Comparison of ENCODE assay signal across 9 mouse cellular contexts in the genomic region with DNA sequence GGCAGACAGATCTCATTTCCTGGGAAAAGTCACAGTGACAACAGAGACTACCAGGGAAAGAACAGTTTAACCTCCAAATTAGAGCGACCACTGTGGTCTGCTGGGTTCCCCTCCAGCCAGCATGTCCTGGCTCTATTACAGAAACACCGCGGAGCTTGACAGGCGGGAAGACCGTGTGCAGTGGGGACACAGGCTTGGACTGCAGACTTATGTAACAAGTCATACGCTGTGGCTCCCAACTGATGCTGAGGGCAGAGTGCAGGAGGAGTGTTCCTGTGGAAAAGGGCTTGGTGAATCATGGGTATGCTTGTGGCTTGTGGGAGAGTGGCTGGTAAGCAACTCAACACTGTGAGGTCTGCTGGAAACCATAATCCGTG.
DNase-seq lines count a peak whose midpoint lies in the region; ATAC-seq and TF ChIP-seq lines count a peak whose summit lies in the region.
"Had no signal": no experiment of that assay in that cellular context is flagged by ENCODE, and none has a peak within 500 bp of the region (broad histone marks: within the 10 kb centered on the region; RNA-seq: fewer than 3 reads in every experiment).

No protein-coding gene starts in this region.

- TF ChIP-seq CTCF in intestine, postnatal 0 days (IDR thresholded peaks at IDR 0.05; ENCODE audit: low read depth) = no peak

- peak overlapping the region; percentile 84 for H3K27ac ChIP-seq in intestine, embryonic 14.5 days (ENCODE audit: low read depth)
- H3K27ac ChIP-seq in intestine, postnatal 0 days (ENCODE audit: low read depth, low read length) = no peak overlapping the region
- H3K27ac ChIP-seq in hindbrain, embryonic 14.5 days = no peak overlapping the region
- H3K27ac ChIP-seq in midbrain, embryonic 10.5 days (replicated peaks) = peak overlapping the region; percentile 67

- H3K27me3 ChIP-seq in intestine, embryonic 14.5 days (replicated peaks; ENCODE audit: control insufficient read depth, insufficient read depth, low read length) = no peaks in the 10 kb centered on the region
- H3K27me3 ChIP-seq in intestine, postnatal 0 days (replicated peaks; ENCODE audit: control insufficient read depth, insufficient read depth, low read length) = no peaks in the 10 kb centered on the region
- H3K27me3 ChIP-seq in hindbrain, embryonic 14.5 days (ENCODE audit: control insufficient read depth, insufficient read depth, low read length) = no peaks in the 10 kb centered on the region
- H3K27me3 ChIP-seq in midbrain, embryonic 10.5 days (ENCODE audit: low read depth, poor library complexity, severe bottlenecking) = no peaks in the 10 kb centered on the region

- H3K4me3 ChIP-seq in intestine, embryonic 14.5 days (ENCODE audit: low read depth, low read length) = no peak overlapping the region
- H3K4me3 ChIP-seq in intestine, postnatal 0 days (ENCODE audit: low read depth, low read length) = no peak overlapping the region
- no peak overlapping the region for H3K4me3 ChIP-seq in hindbrain, embryonic 14.5 days (replicated peaks; ENCODE audit: low read length)
- no peak overlapping the region for H3K4me3 ChIP-seq in midbrain, embryonic 10.5 days

- 52% methylated on average over 7 of the region's 7 CpGs for WGBS in intestine, embryonic 14.5 days
- 61% methylated on average over 7 of the region's 7 CpGs for WGBS in intestine, postnatal 0 days
- WGBS in hindbrain, embryonic 14.5 days = 55% methylated on average over 7 of the region's 7 CpGs
- WGBS in midbrain, embryonic 10.5 days = 69% methylated on average over 7 of the region's 7 CpGs

- H3K9me3 ChIP-seq in intestine, embryonic 14.5 days (ENCODE audit: control insufficient read depth, low read length) = no peaks in the 10 kb centered on the region
- H3K9me3 ChIP-seq in intestine, postnatal 0 days (ENCODE audit: control insufficient read depth) = no peaks in the 10 kb centered on the region
- no peaks in the 10 kb centered on the region for H3K9me3 ChIP-seq in hindbrain, embryonic 14.5 days (ENCODE audit: control insufficient read depth, low read length)
- no peaks in the 10 kb centered on the region for H3K9me3 ChIP-seq in midbrain, embryonic 10.5 days (replicated peaks)

- H3K9ac ChIP-seq in intestine, embryonic 14.5 days (ENCODE audit: low read length) = no peak overlapping the region
- no peak overlapping the region for H3K9ac ChIP-seq in intestine, postnatal 0 days (ENCODE audit: low read depth, low read length)
- no peak overlapping the region for H3K9ac ChIP-seq in hindbrain, embryonic 14.5 days

- H3K4me2 ChIP-seq in intestine, embryonic 14.5 days (ENCODE audit: low read length) = no peak overlapping the region
- H3K4me2 ChIP-seq in intestine, postnatal 0 days (replicated peaks; ENCODE audit: low read depth) = no peak overlapping the region
- H3K4me2 ChIP-seq in hindbrain, embryonic 14.5 days (replicated peaks) = no peak overlapping the region

- peaks cover 8% of the 10 kb centered on the region; the same call in 1 of the 2 replicates for H3K4me1 ChIP-seq in intestine, embryonic 14.5 days (replicated peaks; ENCODE audit: control insufficient read depth, insufficient read depth, low read length)
- no peaks in the 10 kb centered on the region for H3K4me1 ChIP-seq in intestine, postnatal 0 days (replicated peaks; ENCODE audit: control insufficient read depth, insufficient read depth, low read length)
- peaks cover 19% of the 10 kb centered on the region for H3K4me1 ChIP-seq in hindbrain, embryonic 14.5 days (replicated peaks; ENCODE audit: control insufficient read depth, insufficient read depth, low read length)
- peaks cover 21% of the 10 kb centered on the region for H3K4me1 ChIP-seq in midbrain, embryonic 10.5 days

- H3K36me3 ChIP-seq in intestine, embryonic 14.5 days (ENCODE audit: control insufficient read depth, insufficient read depth, low read length) = no peaks in the 10 kb centered on the region
- no peaks in the 10 kb centered on the region for H3K36me3 ChIP-seq in intestine, postnatal 0 days (ENCODE audit: control insufficient read depth, insufficient read depth)
- no peaks in the 10 kb centered on the region for H3K36me3 ChIP-seq in hindbrain, embryonic 14.5 days (replicated peaks; ENCODE audit: control insufficient read depth, insufficient read depth)
- no peaks in the 10 kb centered on the region for H3K36me3 ChIP-seq in midbrain, embryonic 10.5 days

- no peak for DNase-seq in intestine, embryonic 14.5 days (ENCODE audit: low spot score)
- DNase-seq in cerebellum, postnatal 10 days = peak; percentile 25 to 46
- DNase-seq in hindbrain, embryonic 14.5 days (ENCODE audit: low spot score) = no peak
- DNase-seq in midbrain, embryonic 10.5 days (ENCODE audit: low spot score) = no peak
- no peak for DNase-seq in ovary, postnatal 10 days (ENCODE audit: low spot score)
- no peak for DNase-seq in adrenal gland, adult (ENCODE audit: inconsistent age in 2 of 2, low spot score in 1 of 2)
- DNase-seq: right cerebral cortex, postnatal 4 days had no signal

- 0 out of 2 replicates have a peak, but pooled peaks have one; percentile 32 for ATAC-seq in intestine, embryonic 14.5 days (replicated peaks; ENCODE audit: low FRiP score, low TSS enrichment, low read depth)
- ATAC-seq in intestine, postnatal 0 days = no peak
- ATAC-seq in hindbrain, embryonic 14.5 days (ENCODE audit: low FRiP score) = peak; percentile 37; the same call in 1 of the 2 replicates
- ATAC-seq in activated CD4-positive, CD25-positive, alpha-beta regulatory T cell, adult 4 months = no peak

Comparison
In these comparisons a context has a peak if more than half of its experiments do, and no peak if none do; other contexts are left out.
1. ATAC-seq: peak in intestine, embryonic 14.5 days (single experiment) and hindbrain, embryonic 14.5 days (single experiment); none in intestine, postnatal 0 days (single experiment) and activated CD4-positive, CD25-positive, alpha-beta regulatory T cell, adult 4 months (single experiment).
2. H3K27ac ChIP-seq: peak in intestine, embryonic 14.5 days (single experiment) and midbrain, embryonic 10.5 days (single experiment); none in intestine, postnatal 0 days (single experiment) and hindbrain, embryonic 14.5 days (single experiment).
3. DNase-seq: peak in cerebellum, postnatal 10 days (2 of 2); none in intestine, embryonic 14.5 days (single experiment), hindbrain, embryonic 14.5 days (single experiment), midbrain, embryonic 10.5 days (single experiment), ovary, postnatal 10 days (single experiment) and adrenal gland, adult (0 of 2).